Mouse (Mus musculus): Measurements from ENCODE around the gene Pbld1.

- TF ChIP-seq POLR2A (IDR thresholded peaks at IDR 0.05; ENCODE audit: borderline replicate concordance, extremely low read depth, low read depth, low read length) (no peak), CTCF (IDR thresholded peaks at IDR 0.05; ENCODE audit: insufficient read depth, low read length) (no peak)
Observed at GRCm38 (mm10) chr10:63011556-63011955, 48.4 kb upstream of the Pbld1 start.
